Mouse (Mus musculus) intestine, embryonic 14.5 days (tissue): ENCODE measurements around the gene Ebi3. TPM values are rescaled to one million over a fixed set of nuclear protein-coding genes. Genes with fewer than 3 reads are reported as not detected.
A peak's percentile ranks its signal among the peaks of the same experiment; 100 is the strongest.

Experiments
- ATAC-seq: fragments of 200-750 bp; cut with Nextera tagmentation; replicated peaks from 2 replicates; pipeline ENCODE4 v1.8.0; 2017; ENCODE audit warnings: low read depth, moderate number of reproducible peaks, moderate TSS enrichment, moderate library complexity; ENCODE audit not compliant: low FRiP score, low TSS enrichment
- DNase-seq: peaks from one replicate; pipeline ENCODE4 v3.0.0-alpha.2; 2018; ENCODE audit warnings: low spot score
- H3K27ac ChIP-seq: fragments of 300-500 bp; sonication (generic); 2 replicates; pipeline ENCODE4 v1.5.1; 2014; ENCODE audit warnings: low read depth, mild to moderate bottlenecking, control low read depth
- H3K27me3 ChIP-seq: fragments of 300-500 bp; sonication (generic); replicated peaks from 2 replicates; pipeline ENCODE4 v1.6.1; 2014; ENCODE audit warnings: low read length, control low read depth; ENCODE audit not compliant: control insufficient read depth, insufficient read depth
- H3K36me3 ChIP-seq: fragments of 300-500 bp; sonication (generic); 2 replicates; pipeline ENCODE4 v1.6.1; 2014; ENCODE audit warnings: low read length, control low read depth; ENCODE audit not compliant: control insufficient read depth, insufficient read depth
- H3K4me1 ChIP-seq: fragments of 300-500 bp; sonication (generic); replicated peaks from 2 replicates; pipeline ENCODE4 v1.6.1; 2014; ENCODE audit warnings: low read length, control low read depth, mixed read lengths; ENCODE audit not compliant: control insufficient read depth, insufficient read depth
- H3K4me2 ChIP-seq: fragments of 300-500 bp; sonication (generic); 2 replicates; pipeline ENCODE4 v1.6.1; 2014; ENCODE audit warnings: low read length
- H3K4me3 ChIP-seq: fragments of 300-500 bp; sonication (generic); 2 replicates; pipeline ENCODE4 v1.5.1; 2014; ENCODE audit warnings: low read depth, low read length, control low read depth, mixed read lengths
- H3K9ac ChIP-seq: fragments of 300-500 bp; sonication (generic); 2 replicates; pipeline ENCODE4 v1.6.1; 2014; ENCODE audit warnings: mild to moderate bottlenecking, low read length
- H3K9me3 ChIP-seq: fragments of 300-500 bp; sonication (generic); 2 replicates; pipeline ENCODE4 v1.6.1; 2016; ENCODE audit warnings: low read length, control low read depth; ENCODE audit not compliant: control insufficient read depth
- WGBS: fragments of 180-500 bp; shearing (Covaris S2); extraction: QIAGEN DNeasy Blood & Tissue Kit; methylation state at CpG from one replicate; pipeline ENCODE4 v1.1.7; 2014; 5-methylcytosine and 5-hydroxymethylcytosine counted together
- polyA plus RNA-seq: library from polyadenylated mRNA; unstranded; fragments of >200 nt; fragmentation: Nextera tagmentation; extraction: Ambion mirVana; gene quantifications from 2 replicates; pipeline ENCODE4 v1.2.1, GENCODE M21; 2014

Ebi3 gene
- polyA plus RNA-seq = 2.5 and 2.8 TPM in 2 replicates

GRCm38 (mm10) chr17:55952447-55953027 is at the start of gene Ebi3:
Gene Ebi3 (plus strand): TSS chr17:55952640.
- H3K4me3 ChIP-seq = no peak within 1 kb of the TSS
- 71% methylated on average over 6 of the region's 6 CpGs for WGBS
- no peak within 1 kb of the TSS for H3K27ac ChIP-seq
- H3K9ac ChIP-seq = no peak within 1 kb of the TSS
- peak; percentile 46 for DNase-seq
- H3K4me1 ChIP-seq = no peaks in the 10 kb centered on the region; the same call in 1 of the 2 replicates
- H3K36me3 ChIP-seq = no peaks in the 10 kb centered on the region
- H3K27me3 ChIP-seq = no peaks in the 10 kb centered on the region
- ATAC-seq = no peak
- no peak within 1 kb of the TSS for H3K4me2 ChIP-seq
- H3K9me3 ChIP-seq = no peaks in the 10 kb centered on the region

DNA sequence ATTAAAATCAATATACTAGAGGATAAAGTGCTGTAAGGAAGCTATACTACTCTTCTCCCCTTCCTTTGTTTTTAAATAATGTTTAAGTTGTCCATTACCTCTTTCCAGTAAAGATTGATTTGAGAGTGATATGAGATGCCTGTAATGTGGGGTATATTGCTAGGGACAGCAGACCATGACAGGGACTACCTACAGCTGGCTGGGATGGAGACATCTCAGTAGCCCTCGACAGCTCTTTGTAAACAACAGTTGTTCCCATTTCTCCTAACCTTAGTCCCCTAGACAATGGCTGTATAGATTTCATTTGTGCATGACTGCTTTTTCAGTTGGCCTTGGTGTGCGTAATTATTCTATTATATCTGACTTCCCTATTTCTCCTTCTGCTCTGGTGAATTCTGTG is 49.4 kb upstream of the Ebi3 start:
- H3K9me3 ChIP-seq = peaks cover 5% of the 10 kb centered on the region; the same call in 1 of the 2 replicates
- H3K27me3 ChIP-seq = no peaks in the 10 kb centered on the region
- peaks cover 5% of the 10 kb centered on the region; the same call in 1 of the 2 replicates for H3K36me3 ChIP-seq
- no peak overlapping the region for H3K4me2 ChIP-seq
- no peak for ATAC-seq
- no peak overlapping the region for H3K27ac ChIP-seq
- no peak overlapping the region for H3K9ac ChIP-seq
- 57% methylated on average over 2 of the region's 2 CpGs for WGBS
- H3K4me1 ChIP-seq = no peaks in the 10 kb centered on the region
- no peak overlapping the region for H3K4me3 ChIP-seq
- DNase-seq = no peak

GRCm38 (mm10) chr17:55903687-55904086 is 48.8 kb upstream of the Ebi3 start:
- Histone ChIP-seq H3K9me3 (no peaks in the 10 kb centered on the region), H3K36me3 (no peaks in the 10 kb centered on the region), H3K27me3 (no peaks in the 10 kb centered on the region), H3K4me2 (no peak overlapping the region), H3K27ac (no peak overlapping the region), H3K9ac (no peak overlapping the region), H3K4me1 (no peaks in the 10 kb centered on the region), H3K4me3 (no peak overlapping the region)
- ATAC-seq (no peak), DNase-seq (no peak)
- 72% methylated on average over 1 of the region's 1 CpGs for WGBS

GRCm38 (mm10) chr17:55904131-55904530 is 48.3 kb upstream of the Ebi3 start:
- H3K4me3 ChIP-seq = no peak overlapping the region
- no peak overlapping the region for H3K4me2 ChIP-seq
- H3K36me3 ChIP-seq = no peaks in the 10 kb centered on the region
- no peak overlapping the region for H3K9ac ChIP-seq
- no peaks in the 10 kb centered on the region for H3K27me3 ChIP-seq
- no peaks in the 10 kb centered on the region for H3K9me3 ChIP-seq
- no peak for DNase-seq
- no peak overlapping the region for H3K27ac ChIP-seq
- 74% methylated on average over 6 of the region's 6 CpGs for WGBS
- ATAC-seq = no peak
- H3K4me1 ChIP-seq = no peaks in the 10 kb centered on the region

DNA sequence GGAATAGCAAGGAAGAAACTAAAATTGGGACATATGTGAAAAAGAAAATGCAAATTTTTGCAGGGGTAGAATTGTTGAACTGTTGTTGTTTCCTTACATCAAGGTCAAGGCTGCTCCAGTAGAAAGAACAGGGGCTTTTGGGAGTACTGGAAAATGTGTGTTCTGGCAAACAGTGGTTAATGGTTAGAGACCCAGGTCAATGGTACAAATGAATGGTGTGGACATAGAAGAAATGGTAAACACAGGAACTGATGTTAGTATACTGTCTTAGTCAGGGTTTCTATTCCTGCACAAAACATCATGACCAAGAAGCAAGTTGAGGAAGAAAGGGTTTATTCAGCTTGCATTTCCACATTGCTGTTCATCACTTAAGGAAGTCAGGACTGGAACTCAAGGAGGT is 45.8 kb upstream of the Ebi3 start:
- Histone ChIP-seq H3K27me3 (no peaks in the 10 kb centered on the region), H3K4me3 (no peak overlapping the region), H3K9ac (no peak overlapping the region), H3K4me1 (no peaks in the 10 kb centered on the region), H3K36me3 (no peaks in the 10 kb centered on the region), H3K9me3 (no peaks in the 10 kb centered on the region), H3K4me2 (no peak overlapping the region), H3K27ac (no peak overlapping the region)
- no peak for ATAC-seq
- no peak for DNase-seq

GRCm38 (mm10) chr17:55931553-55932502 is 20.6 kb upstream of the Ebi3 start:
- Histone ChIP-seq H3K4me3 (peak overlapping the region; percentile 63), H3K27me3 (no peaks in the 10 kb centered on the region), H3K9ac (peak overlapping the region; percentile 66), H3K9me3 (peaks cover 7% of the 10 kb centered on the region; the same call in 1 of the 2 replicates), H3K4me2 (peak overlapping the region; percentile 70), H3K36me3 (no peaks in the 10 kb centered on the region), H3K4me1 (0 out of 2 replicates have a peak, but pooled peaks cover 8% of the 10 kb centered on the region), H3K27ac (peak overlapping the region; percentile 76)
- DNase-seq = peak; percentile 89
- ATAC-seq = peak; percentile 94
- 2% methylated on average over 26 of the region's 33 CpGs for WGBS

GRCm38 (mm10) chr17:55932635-55933034 is 19.8 kb upstream of the Ebi3 start:
- no peak for DNase-seq
- no peak for ATAC-seq
- Histone ChIP-seq H3K36me3 (no peaks in the 10 kb centered on the region), H3K27me3 (no peaks in the 10 kb centered on the region), H3K4me1 (0 out of 2 replicates have a peak, but pooled peaks cover 8% of the 10 kb centered on the region), H3K4me2 (peak overlapping the region; percentile 70), H3K9me3 (peaks cover 7% of the 10 kb centered on the region; the same call in 1 of the 2 replicates), H3K9ac (peak overlapping the region; percentile 66), H3K27ac (no peak overlapping the region), H3K4me3 (peak overlapping the region; percentile 63)
- 73% methylated on average over 2 of the region's 2 CpGs for WGBS

DNA sequence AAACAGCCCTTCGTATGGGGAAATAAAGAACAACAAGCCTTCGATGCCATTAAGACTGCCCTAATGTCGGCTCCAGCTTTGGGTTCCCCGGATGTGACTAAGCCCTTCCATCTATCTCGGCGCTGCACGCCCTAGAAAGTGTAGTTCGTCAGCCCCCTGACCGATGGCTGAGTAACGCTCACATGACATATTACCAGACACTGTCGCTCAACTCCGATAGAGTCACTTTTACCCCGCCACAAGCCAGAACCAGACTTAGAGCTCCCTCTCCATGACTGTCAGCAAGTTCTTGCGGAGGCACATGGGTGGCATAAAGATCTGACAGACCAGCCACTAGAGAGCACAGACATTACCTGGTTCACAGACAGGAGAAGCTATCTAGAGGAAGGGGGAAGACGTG is 19.2 kb upstream of the Ebi3 start:
- ATAC-seq (no peak), DNase-seq (no peak)
- Histone ChIP-seq H3K4me3 (no peak overlapping the region), H3K9ac (no peak overlapping the region), H3K27ac (no peak overlapping the region), H3K4me1 (0 out of 2 replicates have a peak, but pooled peaks cover 8% of the 10 kb centered on the region), H3K27me3 (no peaks in the 10 kb centered on the region), H3K36me3 (no peaks in the 10 kb centered on the region), H3K4me2 (no peak overlapping the region), H3K9me3 (peaks cover 10% of the 10 kb centered on the region; the same call in 1 of the 2 replicates)
- 94% methylated on average over 15 of the region's 15 CpGs for WGBS
